Mouse (Mus musculus) kidney, postnatal 25 days (tissue): ENCODE data around the gene Lrpap1.
A peak's percentile ranks its signal among the peaks of the same experiment; 100 is the strongest.

Experiments
- DNase-seq, 2 experiments: peaks; one replicate each; pipeline ENCODE4 v3.0.0; 2021; ENCODE audit warnings: mixed read lengths in 2 of 2

The Lrpap1 gene

GRCm38 (mm10) chr5:35056604-35057432, 48.7 kb downstream of the Lrpap1 start, which contains the start of gene Dok7:
TSS of gene Dok7 (plus strand) at chr5:35056766.
- DNase-seq, result peak; percentile 46 to 72

- peak; percentile 39 to 72 for DNase-seq
These were observed 50.5 kb downstream of the Lrpap1 start for GRCm38 (mm10) chr5:35055076-35055475.

GRCm38 (mm10) chr5:35054628-35055027, 50.9 kb downstream of the Lrpap1 start:
- no peak for DNase-seq

- no peak for DNase-seq
These were observed 55.0 kb downstream of the Lrpap1 start for GRCm38 (mm10) chr5:35050541-35050940.

GRCm38 (mm10) chr5:35043110-35043451, 62.5 kb downstream of the Lrpap1 start:
- peak; percentile 82 to 92 for DNase-seq

- peak in 1 of 2 experiments; percentile 49 for DNase-seq
These were observed 63.0 kb downstream of the Lrpap1 start for GRCm38 (mm10) chr5:35042431-35043109.
